Mouse (Mus musculus): ENCODE measurements around the gene Olfr119.
"Not testable (repeated sequence)": the region's sequence is repeated elsewhere in the genome, so short reads cannot be mapped to it uniquely, and the experiment has no call there.

Gene Olfr119

GRCm38 (mm10) chr17:37696264-37696663 is at the start of gene Olfr119:
Gene Olfr119 (plus strand): TSS chr17:37696564.
- DNase-seq (ENCODE audit: low read depth) = not testable (repeated sequence)

DNA sequence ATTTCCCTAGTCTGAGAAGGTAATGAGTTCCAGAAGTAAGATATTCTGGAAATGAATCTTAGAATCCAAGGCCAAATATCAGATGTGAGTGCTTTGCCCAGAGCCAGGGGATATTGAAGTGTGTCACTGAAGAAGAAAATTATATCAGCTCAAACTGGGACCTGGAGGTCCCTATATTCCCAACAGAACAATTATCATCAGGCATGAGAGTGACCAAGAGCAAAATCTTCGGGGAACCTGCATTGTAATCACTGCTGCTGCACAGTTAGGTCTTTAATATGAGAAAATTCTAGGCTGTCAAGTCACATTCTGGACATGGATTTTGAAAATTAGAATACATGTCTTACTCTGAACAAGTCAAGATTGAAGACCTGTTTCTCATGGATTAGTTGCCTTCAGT is 32.7 kb upstream of the Olfr119 start, which contains the start of gene Olfr117:
Gene Olfr117 (minus strand): TSS at position 101 of the 400 bp plus-strand sequence.
- no peak for DNase-seq (ENCODE audit: low read depth)

GRCm38 (mm10) chr17:37666688-37667087 is 29.7 kb upstream of the Olfr119 start, which contains the start of gene Olfr118:
Gene Olfr118 (plus strand): TSS chr17:37666988.
- DNase-seq (ENCODE audit: low read depth) = no peak

- no peak for DNase-seq (ENCODE audit: low read depth)
These were observed 25.1 kb downstream of the Olfr119 start, which contains the start of gene Olfr120 for GRCm38 (mm10) chr17:37721508-37721907. Gene Olfr120 (plus strand): TSS chr17:37721808.

GRCm38 (mm10) chr17:37738070-37738469 is 41.7 kb downstream of the Olfr119 start:
- DNase-seq (ENCODE audit: low read depth) = no peak
